Mouse (Mus musculus) intestine, embryonic 15.5 days (tissue): Measurements from ENCODE around the gene Bcl2l15. TPM values are rescaled to one million over a fixed set of nuclear protein-coding genes. Genes with fewer than 3 reads are reported as not detected.

Experiments used
- polyA plus RNA-seq: library from polyadenylated mRNA; unstranded; fragments of >200 nt; fragmentation: Nextera tagmentation; extraction: Ambion mirVana; gene quantifications from 2 replicates; pipeline ENCODE4 v1.2.1, GENCODE M21; 2015

Bcl2l15 gene
- polyA plus RNA-seq, 1 experiment from 2014 or later, result 4.4 TPM

Other genes starting within 250 kb of the Bcl2l15 start
- 0.14 TPM in 1 of 2 replicates, not detected in the other for gene Atg4a-ps, start 186.5 kb upstream of the Bcl2l15 start, polyA plus RNA-seq
- 45.4 and 47.4 TPM in 2 replicates for gene Olfml3, start 94.6 kb upstream of the Bcl2l15 start, polyA plus RNA-seq
- not detected in 2 replicates for gene Gm10964, start 93.2 kb upstream of the Bcl2l15 start, polyA plus RNA-seq
- 8.7 and 9.8 TPM in 2 replicates for gene Hipk1, start 41.0 kb upstream of the Bcl2l15 start, polyA plus RNA-seq
- 21.5 and 22.1 TPM in 2 replicates for gene Dclre1b, start 23.2 kb upstream of the Bcl2l15 start, polyA plus RNA-seq
- 19.4 and 20.6 TPM in 2 replicates for gene Ap4b1, start 23.1 kb upstream of the Bcl2l15 start, polyA plus RNA-seq
- gene Gm43064, start 23.0 kb upstream of the Bcl2l15 start, polyA plus RNA-seq, result not detected in 2 replicates
- gene Ptpn22, start 27.2 kb downstream of the Bcl2l15 start, polyA plus RNA-seq, result 1.4 and 1.9 TPM in 2 replicates
- 8.3 and 9.7 TPM in 2 replicates for gene Rsbn1, start 81.5 kb downstream of the Bcl2l15 start, polyA plus RNA-seq
- 18.9 and 19.3 TPM in 2 replicates for gene Phtf1, start 135.5 kb downstream of the Bcl2l15 start, polyA plus RNA-seq